Mouse (Mus musculus) kidney, postnatal 0 days (tissue): ENCODE data around the gene Slc25a4. TPM values are rescaled to one million over a fixed set of nuclear protein-coding genes. Genes with fewer than 3 reads are reported as not detected.

Experiments
- ATAC-seq: fragments of 200-750 bp; cut with Nextera tagmentation; replicated peaks from 2 replicates; pipeline ENCODE4 v1.8.0; 2017; ENCODE audit warnings: low read depth, moderate number of reproducible peaks, moderate TSS enrichment, moderate library complexity; ENCODE audit not compliant: low FRiP score
- DNase-seq: peaks from one replicate; pipeline ENCODE4 v3.0.0-alpha.2; 2016; ENCODE audit warnings: low spot score
- H3K27ac ChIP-seq: fragments of 300-500 bp; sonication (generic); 2 replicates; pipeline ENCODE4 v1.5.1; 2014; ENCODE audit warnings: mild to moderate bottlenecking
- H3K27me3 ChIP-seq: fragments of 300-500 bp; sonication (generic); 2 replicates; pipeline ENCODE4 v1.6.1; 2014; ENCODE audit warnings: low read length, mixed read lengths; ENCODE audit not compliant: insufficient read depth
- H3K36me3 ChIP-seq: fragments of 300-500 bp; sonication (generic); 2 replicates; pipeline ENCODE4 v1.6.1; 2014; ENCODE audit warnings: low read length, mixed read lengths; ENCODE audit not compliant: insufficient read depth
- H3K4me1 ChIP-seq: fragments of 300-500 bp; sonication (generic); replicated peaks from 2 replicates; pipeline ENCODE4 v1.6.1; 2014; ENCODE audit warnings: antibody characterized with exemption, low read length, mixed read lengths; ENCODE audit not compliant: insufficient read depth
- H3K4me2 ChIP-seq: fragments of 300-500 bp; sonication (generic); 2 replicates; pipeline ENCODE4 v1.6.1; 2014; ENCODE audit warnings: mild to moderate bottlenecking, low read length, moderate library complexity, mixed read lengths
- H3K4me3 ChIP-seq: fragments of 300-500 bp; sonication (generic); replicated peaks from 2 replicates; pipeline ENCODE4 v1.5.1; 2014; ENCODE audit warnings: low read depth, low read length
- H3K9ac ChIP-seq: fragments of 300-500 bp; sonication (generic); 2 replicates; pipeline ENCODE4 v1.6.1; 2014; ENCODE audit warnings: low read depth, low read length
- H3K9me3 ChIP-seq: fragments of 300-500 bp; sonication (generic); replicated peaks from 2 replicates; pipeline ENCODE4 v1.6.1; 2016; ENCODE audit warnings: low read length, inconsistent platforms, mixed read lengths
- CTCF ChIP-seq: IDR thresholded peaks from 2 replicates; pipeline ENCODE4 v1.5.1; 2016; ENCODE audit warnings: antibody characterized with exemption, low read depth, mild to moderate bottlenecking, moderate library complexity
- WGBS: fragments of 180-500 bp; shearing (Covaris S2); extraction: QIAGEN DNeasy Blood & Tissue Kit; methylation state at CpG from one replicate; pipeline ENCODE4 v1.1.7; 2014; 5-methylcytosine and 5-hydroxymethylcytosine counted together
- polyA plus RNA-seq: library from polyadenylated mRNA; unstranded; fragments of >200 nt; fragmentation: Nextera tagmentation; extraction: Ambion mirVana; gene quantifications from 2 replicates; pipeline ENCODE4 v1.2.1, GENCODE M21; 2015

Slc25a4 gene
- polyA plus RNA-seq, 1 experiment from 2014 or later, result 835 TPM

DNA sequence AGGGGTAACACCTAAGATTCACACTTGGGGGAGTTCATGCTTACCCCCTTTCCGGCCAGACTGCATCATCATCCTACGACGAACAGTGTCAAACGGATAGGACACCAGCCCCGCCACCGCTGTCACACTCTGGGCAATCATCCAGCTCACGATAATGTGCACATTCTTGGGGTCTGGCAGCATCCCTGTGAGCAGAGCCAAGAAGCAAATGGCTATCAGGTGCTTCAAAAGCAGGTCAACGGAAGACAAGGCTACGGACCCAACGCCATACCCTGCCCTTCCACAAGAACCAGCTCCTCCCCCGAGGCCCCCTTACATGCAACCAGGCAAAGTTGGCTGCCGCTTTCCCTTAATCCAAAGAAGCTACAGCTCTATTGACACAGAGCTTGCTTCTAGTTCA, 2.7 kb downstream of the Slc25a4 start:
- no peak overlapping the region for H3K4me3 ChIP-seq
- no peak for TF ChIP-seq CTCF
- no peaks in the 10 kb centered on the region for H3K9me3 ChIP-seq
- peaks cover 24% of the 10 kb centered on the region for H3K4me1 ChIP-seq
- no peaks in the 10 kb centered on the region for H3K27me3 ChIP-seq
- H3K27ac ChIP-seq, result no peak overlapping the region
- H3K36me3 ChIP-seq, result peaks cover 49% of the 10 kb centered on the region
- WGBS, result 76% methylated on average over 12 of the region's 12 CpGs
- 0 out of 2 replicates have a peak overlapping the region, but pooled peaks have one; percentile 98 for H3K9ac ChIP-seq
- H3K4me2 ChIP-seq, result peak overlapping the region; percentile 79
- DNase-seq (no peak), ATAC-seq (no peak)

DNA sequence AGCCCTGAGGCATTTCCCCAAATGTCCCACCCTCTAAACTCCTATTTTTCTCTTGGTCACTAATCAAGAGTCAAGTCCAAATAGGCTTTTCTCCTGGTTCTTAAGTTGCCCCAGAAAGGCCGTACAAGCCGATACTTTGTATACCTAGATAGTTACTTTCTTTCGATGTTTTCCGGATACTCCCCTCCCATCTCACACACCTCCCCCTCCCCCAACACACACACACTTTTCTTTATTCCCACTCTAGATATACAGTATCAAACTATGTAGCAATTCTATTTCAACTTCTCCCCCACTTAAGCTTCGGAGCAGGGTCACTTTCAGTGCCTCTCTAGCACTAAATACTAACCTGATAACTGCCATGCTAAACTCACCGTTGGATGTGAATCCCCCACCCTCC, 5.0 kb downstream of the Slc25a4 start:
- no peak for TF ChIP-seq CTCF
- Histone ChIP-seq H3K27ac (no peak overlapping the region), H3K4me3 (no peak overlapping the region), H3K4me2 (no peak overlapping the region), H3K9ac (0 out of 2 replicates have a peak overlapping the region, but pooled peaks have one; percentile 8), H3K9me3 (no peaks in the 10 kb centered on the region), H3K36me3 (peaks cover 53% of the 10 kb centered on the region), H3K4me1 (peaks cover 18% of the 10 kb centered on the region), H3K27me3 (no peaks in the 10 kb centered on the region)
- DNase-seq (no peak), ATAC-seq (no peak)
- 91% methylated on average over 6 of the region's 6 CpGs for WGBS

DNA sequence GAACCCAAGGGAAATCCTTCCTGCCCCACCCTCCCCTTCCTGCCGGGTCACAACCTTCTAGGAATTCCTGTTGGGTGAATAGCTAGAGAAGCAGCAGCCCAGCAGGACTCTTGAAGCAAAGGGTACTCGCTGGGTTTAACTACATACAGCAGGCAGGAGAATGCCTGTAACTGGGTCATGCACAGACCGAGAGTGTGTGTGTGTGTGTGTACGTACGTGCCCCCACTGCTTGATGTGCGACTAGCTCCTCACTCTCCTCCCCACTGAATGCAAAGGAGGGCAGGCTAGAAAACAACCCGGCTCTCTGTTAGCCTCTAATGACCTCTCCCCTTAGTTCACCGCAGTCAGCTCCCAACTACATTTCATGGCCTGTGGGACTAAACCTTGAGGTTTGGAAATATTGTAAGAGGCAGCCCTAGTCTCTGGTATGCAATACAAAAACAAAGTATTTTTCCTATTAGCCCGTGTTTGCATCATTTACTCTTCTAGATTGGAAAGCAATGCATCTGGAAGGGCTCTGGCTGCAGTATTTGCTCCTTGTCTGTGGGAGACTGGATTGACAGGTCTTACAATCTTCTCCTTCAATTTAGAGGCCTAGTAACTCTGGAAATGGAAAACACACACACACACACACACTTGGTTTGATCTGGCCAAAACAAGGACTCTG, 6.0 kb downstream of the Slc25a4 start:
- no peak for TF ChIP-seq CTCF
- Histone ChIP-seq H3K4me2 (no peak overlapping the region), H3K27ac (peak overlapping the region; percentile 31; the same call in 1 of the 2 replicates), H3K9ac (no peak overlapping the region), H3K4me3 (no peak overlapping the region), H3K9me3 (no peaks in the 10 kb centered on the region), H3K27me3 (no peaks in the 10 kb centered on the region), H3K36me3 (peaks cover 53% of the 10 kb centered on the region), H3K4me1 (peaks cover 18% of the 10 kb centered on the region)
- DNase-seq (no peak), ATAC-seq (peak; percentile 29)
- 77% methylated on average over 9 of the region's 9 CpGs for WGBS

DNA sequence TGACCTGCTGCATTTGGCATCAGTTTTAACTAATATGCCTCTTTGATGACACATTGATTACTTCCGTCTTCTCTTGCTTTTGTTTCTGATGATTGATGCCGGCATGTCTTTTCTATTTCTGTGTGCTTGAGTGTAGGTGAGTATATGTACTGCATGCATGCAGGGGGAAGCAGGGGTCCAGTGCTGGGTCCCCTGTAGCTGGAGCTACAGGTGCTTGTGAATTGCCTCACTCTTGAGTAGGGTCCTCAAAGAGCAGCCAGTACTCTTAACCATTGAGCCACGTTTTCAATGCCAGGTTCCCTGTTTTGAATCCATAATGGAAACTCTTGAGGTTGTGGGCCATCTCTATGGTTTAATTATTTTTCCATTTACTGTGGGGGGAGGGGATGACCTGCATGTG, 6.8 kb downstream of the Slc25a4 start:
- Histone ChIP-seq H3K4me1 (peaks cover 12% of the 10 kb centered on the region), H3K27ac (0 out of 2 replicates have a peak overlapping the region, but pooled peaks have one; percentile 31), H3K9ac (no peak overlapping the region), H3K4me3 (no peak overlapping the region), H3K36me3 (peaks cover 53% of the 10 kb centered on the region), H3K4me2 (no peak overlapping the region), H3K27me3 (no peaks in the 10 kb centered on the region), H3K9me3 (no peaks in the 10 kb centered on the region)
- ATAC-seq (0 out of 2 replicates have a peak, but pooled peaks have one; percentile 3), DNase-seq (no peak)
- 92% methylated on average over 3 of the region's 3 CpGs for WGBS
- no peak for TF ChIP-seq CTCF

DNA sequence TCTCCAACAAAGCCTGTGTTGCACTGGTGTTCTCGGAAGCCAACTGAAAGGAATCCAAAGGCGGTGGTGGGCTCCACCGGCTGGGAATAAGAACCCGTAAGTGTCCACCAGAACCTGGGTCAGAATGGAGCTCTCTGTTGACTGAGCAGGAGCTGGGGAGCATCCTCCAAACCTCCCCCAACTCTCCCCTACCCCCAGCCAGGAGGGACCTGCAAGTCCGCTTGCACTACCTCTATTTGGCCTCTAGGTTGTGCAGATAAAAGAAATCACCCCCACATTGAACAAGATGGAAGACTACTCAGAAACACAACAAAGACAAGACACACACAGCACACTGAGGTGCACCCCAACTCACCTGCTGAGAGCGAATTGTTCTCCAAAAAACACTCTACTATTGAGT, 8.7 kb downstream of the Slc25a4 start:
- H3K4me1 ChIP-seq, result no peaks in the 10 kb centered on the region
- H3K4me2 ChIP-seq, result no peak overlapping the region
- H3K27me3 ChIP-seq, result no peaks in the 10 kb centered on the region
- H3K9me3 ChIP-seq, result no peaks in the 10 kb centered on the region
- H3K4me3 ChIP-seq, result no peak overlapping the region
- DNase-seq, result no peak
- no peak overlapping the region for H3K27ac ChIP-seq
- no peak for ATAC-seq
- H3K9ac ChIP-seq, result no peak overlapping the region
- 92% methylated on average over 6 of the region's 6 CpGs for WGBS
- H3K36me3 ChIP-seq, result peaks cover 35% of the 10 kb centered on the region
- TF ChIP-seq CTCF, result peak; percentile 33; the same call in 1 of the 2 replicates

DNA sequence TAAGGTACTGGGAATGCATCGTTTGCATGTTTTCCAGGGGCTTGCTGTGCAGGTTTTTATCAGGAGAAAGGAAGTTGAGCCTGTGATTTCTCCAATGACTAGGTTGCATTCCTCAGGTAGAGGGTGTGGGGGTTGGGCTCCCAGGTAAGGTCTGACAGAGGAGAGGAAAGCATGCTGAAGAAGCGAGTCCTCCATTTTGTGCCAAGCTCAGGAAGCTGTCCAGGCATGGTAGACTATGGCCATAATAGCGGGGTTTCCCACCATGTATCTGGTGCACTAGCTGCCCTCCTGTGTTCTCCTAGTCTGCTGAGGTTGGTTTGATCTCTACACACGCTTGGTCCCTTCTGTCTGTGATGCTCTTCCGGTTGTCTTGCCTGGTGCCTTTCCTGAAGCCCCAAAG, 13.4 kb downstream of the Slc25a4 start:
- DNase-seq (no peak), ATAC-seq (no peak)
- no peak overlapping the region for H3K9ac ChIP-seq
- no peak overlapping the region for H3K4me3 ChIP-seq
- H3K36me3 ChIP-seq, result peaks cover 12% of the 10 kb centered on the region; the same call in 1 of the 2 replicates
- H3K4me2 ChIP-seq, result no peak overlapping the region
- H3K4me1 ChIP-seq, result no peaks in the 10 kb centered on the region
- no peak overlapping the region for H3K27ac ChIP-seq
- 86% methylated on average over 5 of the region's 5 CpGs for WGBS
- H3K27me3 ChIP-seq, result no peaks in the 10 kb centered on the region
- TF ChIP-seq CTCF, result no peak
- no peaks in the 10 kb centered on the region for H3K9me3 ChIP-seq
